Mouse (Mus musculus) lung, adult 2 months (tissue): ENCODE data around the gene Rnf220.

Source experiments
- CTCF ChIP-seq: fragments of 200-500 bp; IDR thresholded peaks from 2 replicates; pipeline ENCODE4 v1.5.1; 2011; ENCODE audit warnings: mild to moderate bottlenecking, low read length, control low read depth; ENCODE audit not compliant: insufficient read depth
- POLR2A ChIP-seq: fragments of 200-500 bp; IDR thresholded peaks from 2 replicates; pipeline ENCODE4 v1.6.1; 2011; ENCODE audit warnings: low read depth, mild to moderate bottlenecking, control low read depth, low read length, borderline replicate concordance; ENCODE audit errors: extremely low read depth

- TF ChIP-seq POLR2A (no peak), CTCF (no peak)
These were observed 189.6 kb downstream of the Rnf220 start for GRCm38 (mm10) chr4:117307270-117307669.
